Mouse (Mus musculus) thymus, postnatal 4 days (tissue): Measurements from ENCODE around the gene Gm7138.
A peak's percentile ranks its signal among the peaks of the same experiment; 100 is the strongest.
"Not testable (repeated sequence)": the region's sequence is repeated elsewhere in the genome, so short reads cannot be mapped to it uniquely, and the experiment has no call there.

Experiments
- DNase-seq: peaks from one replicate; pipeline ENCODE4 v3.0.0; 2021

The Gm7138 gene

GRCm38 (mm10) chr10:77741924-77742688, 34.6 kb downstream of the Gm7138 start, which contains the start of gene Gm18596:
Gm18596 (minus strand) TSS chr10:77742638.
- not testable (repeated sequence) for DNase-seq

DNA sequence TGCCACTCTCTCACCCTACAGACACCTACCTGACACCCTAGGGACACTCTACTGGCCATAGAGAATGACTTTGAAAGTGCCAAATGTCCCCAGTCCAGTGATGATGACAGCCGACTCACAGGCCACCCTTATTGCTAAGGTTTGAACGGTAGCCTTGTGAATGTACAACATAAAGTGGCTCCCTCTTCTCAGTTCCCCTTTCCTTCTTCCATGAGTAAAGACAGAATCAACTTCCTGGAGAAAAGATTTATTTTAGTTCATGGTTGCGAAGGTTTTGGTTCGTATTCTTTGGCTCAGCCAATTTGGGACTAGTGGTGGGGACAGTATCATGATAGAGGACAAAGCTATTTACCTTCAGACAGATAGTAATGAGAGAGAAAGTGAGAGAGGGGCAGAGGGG, 37.8 kb downstream of the Gm7138 start:
- DNase-seq = no peak

- DNase-seq = no peak
Measured at GRCm38 (mm10) chr10:77735928-77736327, 40.8 kb downstream of the Gm7138 start.

- peak; percentile 55 for DNase-seq
Measured at GRCm38 (mm10) chr10:77729241-77729640, 47.5 kb downstream of the Gm7138 start.

DNA sequence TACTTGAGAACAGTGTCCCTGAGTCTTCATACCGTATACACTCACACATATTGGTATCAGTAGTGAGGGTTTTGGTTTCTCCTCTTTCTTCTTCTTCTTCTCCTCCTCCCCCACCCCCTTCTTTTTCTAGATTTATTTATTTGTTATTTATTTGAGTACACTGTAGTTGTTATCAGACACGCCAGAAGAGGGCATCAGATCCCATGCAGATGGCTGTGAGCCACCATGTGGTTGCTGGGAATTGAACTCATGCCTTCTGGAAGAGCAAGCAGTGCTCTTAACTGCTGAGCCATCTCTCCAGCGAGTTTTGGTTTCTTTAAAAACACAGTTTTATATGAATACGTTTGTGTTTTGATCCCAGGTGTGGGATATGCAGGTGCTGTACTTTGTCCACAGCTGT, 48.5 kb downstream of the Gm7138 start:
- no peak for DNase-seq
